Mouse (Mus musculus): ENCODE measurements around the gene Atxn7l3.
"Not testable (repeated sequence)": the region's sequence is repeated elsewhere in the genome, so short reads cannot be mapped to it uniquely, and the experiment has no call there.

Atxn7l3 gene

GRCm38 (mm10) chr11:102294887-102295597 lies 1.4 kb downstream of the Atxn7l3 start:
- DNase-seq = peak in 1 of 2 experiments; percentile 53

GRCm38 (mm10) chr11:102294416-102294815 lies 2.0 kb downstream of the Atxn7l3 start:
- no peak for DNase-seq

- peak in 1 of 2 experiments; percentile 23 for DNase-seq
Measured at GRCm38 (mm10) chr11:102293971-102294370, 2.5 kb downstream of the Atxn7l3 start.

- DNase-seq = no peak
Measured at GRCm38 (mm10) chr11:102291051-102291535, 5.3 kb downstream of the Atxn7l3 start.

- DNase-seq = no peak
Measured at GRCm38 (mm10) chr11:102290141-102290540, 6.3 kb downstream of the Atxn7l3 start.

GRCm38 (mm10) chr11:102289511-102290100 lies 6.8 kb downstream of the Atxn7l3 start:
- no peak for DNase-seq

- no peak for DNase-seq
Measured at GRCm38 (mm10) chr11:102288913-102289312, 7.5 kb downstream of the Atxn7l3 start.

GRCm38 (mm10) chr11:102288027-102288804 lies 8.2 kb downstream of the Atxn7l3 start:
- no peak for DNase-seq

GRCm38 (mm10) chr11:102287485-102287884 lies 8.9 kb downstream of the Atxn7l3 start:
- no peak for DNase-seq

- no peak for DNase-seq
Measured at GRCm38 (mm10) chr11:102285095-102285834, 11.2 kb downstream of the Atxn7l3 start.

- peak; percentile 94 to 96 for DNase-seq
Measured at GRCm38 (mm10) chr11:102284501-102285094, 11.8 kb downstream of the Atxn7l3 start, which contains the start of gene Tmub2. Gene Tmub2 (plus strand): TSS chr11:102284931.

GRCm38 (mm10) chr11:102283922-102284321 lies 12.5 kb downstream of the Atxn7l3 start:
- no peak for DNase-seq

GRCm38 (mm10) chr11:102280267-102280666 lies 16.2 kb downstream of the Atxn7l3 start:
- not testable (repeated sequence) for DNase-seq

- no peak for DNase-seq
Measured at GRCm38 (mm10) chr11:102279595-102279994, 16.8 kb downstream of the Atxn7l3 start.

GRCm38 (mm10) chr11:102277754-102278153 lies 18.7 kb downstream of the Atxn7l3 start:
- DNase-seq = no peak

- DNase-seq = peak; percentile 39 to 51
Measured at GRCm38 (mm10) chr11:102276411-102276915, 20.0 kb downstream of the Atxn7l3 start.

GRCm38 (mm10) chr11:102268520-102269244 lies 27.7 kb downstream of the Atxn7l3 start, which contains the start of gene Asb16:
Gene Asb16 (plus strand): TSS chr11:102268743.
- no peak for DNase-seq

GRCm38 (mm10) chr11:102267480-102267879 lies 29.0 kb downstream of the Atxn7l3 start:
- DNase-seq = peak; percentile 73 to 82

- DNase-seq = peak in 1 of 2 experiments; percentile 35
Measured at GRCm38 (mm10) chr11:102266631-102267355, 29.6 kb downstream of the Atxn7l3 start.

- peak; percentile 58 to 64 for DNase-seq
Measured at GRCm38 (mm10) chr11:102265816-102266215, 30.6 kb downstream of the Atxn7l3 start.

Data from cerebellum, postnatal 25 days (tissue).